Mouse (Mus musculus) lung, embryonic 16.5 days (tissue): ENCODE measurements around the gene Arhgap36. TPM values are rescaled to one million over a fixed set of nuclear protein-coding genes. Genes with fewer than 3 reads are reported as not detected.
A peak's percentile ranks its signal among the peaks of the same experiment; 100 is the strongest.

Experiments
- ATAC-seq: fragments of 200-750 bp; cut with Nextera tagmentation; 2 replicates; pipeline ENCODE4 v1.8.0; 2017; ENCODE audit warnings: low read depth, mild to moderate bottlenecking, moderate library complexity
- H3K27ac ChIP-seq: fragments of 300-500 bp; sonication (generic); 2 replicates; pipeline ENCODE4 v1.5.1; 2014; ENCODE audit warnings: mild to moderate bottlenecking, control low read depth, low read length
- H3K27me3 ChIP-seq: fragments of 300-500 bp; sonication (generic); 2 replicates; pipeline ENCODE4 v1.6.1; 2014; ENCODE audit warnings: low read depth, low read length, mixed read lengths; ENCODE audit not compliant: control insufficient read depth, insufficient read depth
- H3K36me3 ChIP-seq: fragments of 300-500 bp; sonication (generic); 2 replicates; pipeline ENCODE4 v1.6.1; 2014; ENCODE audit warnings: low read length; ENCODE audit not compliant: control insufficient read depth, insufficient read depth
- H3K4me1 ChIP-seq: fragments of 300-500 bp; sonication (generic); replicated peaks from 2 replicates; pipeline ENCODE4 v1.6.1; 2014; ENCODE audit warnings: low read length, mixed read lengths; ENCODE audit not compliant: control insufficient read depth, insufficient read depth
- H3K4me2 ChIP-seq: fragments of 300-500 bp; sonication (generic); 2 replicates; pipeline ENCODE4 v1.6.1; 2014; ENCODE audit warnings: low read depth, low read length, control low read depth
- H3K4me3 ChIP-seq: fragments of 300-500 bp; sonication (generic); 2 replicates; pipeline ENCODE4 v1.5.1; 2014; ENCODE audit warnings: mild to moderate bottlenecking, low read length, control low read depth
- H3K9ac ChIP-seq: fragments of 300-500 bp; sonication (generic); 2 replicates; pipeline ENCODE4 v1.6.1; 2014; ENCODE audit warnings: low read length, control low read depth
- H3K9me3 ChIP-seq: fragments of 300-500 bp; sonication (generic); 2 replicates; pipeline ENCODE4 v1.6.1; 2016; ENCODE audit warnings: low read length; ENCODE audit not compliant: control insufficient read depth
- WGBS: fragments of 180-500 bp; shearing (Covaris S2); extraction: QIAGEN DNeasy Blood & Tissue Kit; methylation state at CpG from one replicate; pipeline ENCODE4 v1.1.7; 2014; 5-methylcytosine and 5-hydroxymethylcytosine counted together
- polyA plus RNA-seq: library from polyadenylated mRNA; unstranded; fragments of >200 nt; fragmentation: Nextera tagmentation; extraction: Ambion mirVana; gene quantifications from 2 replicates; pipeline ENCODE4 v1.2.1, GENCODE M21; 2015

Gene Arhgap36
- polyA plus RNA-seq, result 2.0 and 6.8 TPM in 2 replicates

DNA sequence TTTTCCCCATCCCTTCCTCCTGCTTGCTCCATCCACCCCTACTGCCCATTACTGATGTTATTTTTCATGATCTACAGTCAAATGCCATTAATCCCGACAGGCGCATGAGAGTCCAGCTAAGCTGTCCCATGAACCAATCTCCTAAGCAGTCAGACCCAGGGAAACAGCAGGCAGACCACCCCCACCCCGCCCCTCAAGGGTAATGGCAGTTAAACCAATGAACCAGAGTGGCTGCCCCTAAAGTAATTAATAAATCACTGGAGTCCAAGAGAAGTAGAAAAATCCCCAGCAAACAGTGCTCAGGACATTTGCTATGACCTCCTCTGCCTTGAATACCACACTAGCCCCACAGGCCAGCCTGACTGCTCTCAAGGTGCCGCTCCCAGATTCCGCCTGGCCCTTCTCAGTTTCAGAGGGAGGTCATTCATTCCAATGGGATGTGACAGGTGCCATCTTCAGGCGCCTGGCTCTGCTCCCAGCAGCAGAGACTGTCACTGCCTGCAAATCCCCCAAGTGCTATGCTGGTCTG is at the start of gene Arhgap36:
TSS of gene Arhgap36 (plus strand) at position 504 of the 529 bp plus-strand sequence.
- Histone ChIP-seq H3K4me1 (no peaks in the 10 kb centered on the region), H3K27ac (no peak within 1 kb of the TSS), H3K9ac (no peak within 1 kb of the TSS), H3K4me2 (no peak within 1 kb of the TSS), H3K4me3 (no peak within 1 kb of the TSS), H3K9me3 (no peaks in the 10 kb centered on the region), H3K36me3 (no peaks in the 10 kb centered on the region), H3K27me3 (no peaks in the 10 kb centered on the region)
- WGBS, result 58% methylated on average over 6 of the region's 6 CpGs
- ATAC-seq, result no peak

DNA sequence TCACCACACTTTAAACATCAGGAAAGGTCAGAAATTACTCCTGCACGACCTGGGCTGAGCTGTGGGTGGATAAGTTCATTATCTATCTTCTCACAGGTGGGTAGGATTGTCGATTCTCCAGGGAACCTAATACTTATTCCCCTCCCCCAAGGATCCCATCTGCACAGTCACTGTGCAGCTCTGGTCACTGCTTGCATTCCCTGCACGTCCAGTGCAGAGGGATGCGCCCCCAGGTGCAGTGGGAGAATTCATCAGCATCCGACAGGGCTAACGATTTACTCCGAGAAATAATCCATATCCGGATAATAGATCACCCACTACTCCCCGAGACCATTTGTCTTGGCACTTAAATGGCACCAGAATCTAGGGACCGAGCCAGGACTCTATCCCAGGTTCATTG is 6.0 kb upstream of the Arhgap36 start:
- WGBS, result 61% methylated on average over 10 of the region's 10 CpGs
- Histone ChIP-seq H3K4me3 (no peak overlapping the region), H3K4me1 (no peaks in the 10 kb centered on the region), H3K27me3 (no peaks in the 10 kb centered on the region), H3K4me2 (no peak overlapping the region), H3K9ac (no peak overlapping the region), H3K27ac (no peak overlapping the region), H3K9me3 (no peaks in the 10 kb centered on the region), H3K36me3 (no peaks in the 10 kb centered on the region)
- ATAC-seq, result no peak

DNA sequence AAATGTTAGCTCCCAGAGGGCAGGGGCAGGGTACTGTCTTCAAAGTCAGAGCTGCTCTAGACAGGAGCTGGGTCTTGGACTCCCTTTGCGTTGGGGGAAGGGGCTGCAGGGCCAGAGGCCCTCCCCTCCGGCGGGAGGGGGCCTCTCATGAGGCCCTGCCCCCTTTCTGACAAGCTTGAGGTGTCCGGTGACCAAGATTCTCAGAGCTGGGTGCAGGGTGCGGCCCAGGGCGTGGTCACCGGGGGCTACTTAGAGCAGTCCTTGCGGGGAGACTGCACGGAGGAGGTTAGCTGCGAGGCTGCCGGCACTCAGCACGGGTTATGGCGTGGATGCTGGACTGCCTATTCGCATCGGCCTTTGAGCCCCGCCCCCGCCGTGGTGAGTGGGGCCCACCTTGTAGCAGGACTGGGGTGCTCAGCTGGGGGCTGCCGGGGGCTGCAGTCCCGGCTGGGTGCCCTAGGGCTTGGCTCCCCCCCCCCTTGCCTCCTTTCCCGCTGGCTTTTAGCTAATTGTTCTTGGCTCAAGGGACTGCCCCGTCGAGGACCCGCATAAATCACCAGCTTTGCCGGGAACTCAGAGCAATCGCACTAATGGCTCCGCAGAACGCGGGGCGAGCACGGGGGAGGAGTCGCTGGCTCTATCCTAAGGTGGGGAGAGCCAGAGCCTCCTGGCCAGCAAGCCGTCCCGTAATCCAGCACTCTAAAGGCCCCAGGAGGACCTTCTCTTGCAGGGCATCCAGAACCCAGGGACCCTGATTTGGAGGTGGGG is 6.7 kb downstream of the Arhgap36 start:
- WGBS, result 20% methylated on average over 28 of the region's 34 CpGs
- Histone ChIP-seq H3K4me1 (no peaks in the 10 kb centered on the region), H3K9ac (no peak overlapping the region), H3K36me3 (no peaks in the 10 kb centered on the region), H3K4me3 (peak overlapping the region; percentile 25), H3K27me3 (no peaks in the 10 kb centered on the region), H3K27ac (no peak overlapping the region), H3K4me2 (peak overlapping the region; percentile 46), H3K9me3 (no peaks in the 10 kb centered on the region)
- ATAC-seq, result no peak

DNA sequence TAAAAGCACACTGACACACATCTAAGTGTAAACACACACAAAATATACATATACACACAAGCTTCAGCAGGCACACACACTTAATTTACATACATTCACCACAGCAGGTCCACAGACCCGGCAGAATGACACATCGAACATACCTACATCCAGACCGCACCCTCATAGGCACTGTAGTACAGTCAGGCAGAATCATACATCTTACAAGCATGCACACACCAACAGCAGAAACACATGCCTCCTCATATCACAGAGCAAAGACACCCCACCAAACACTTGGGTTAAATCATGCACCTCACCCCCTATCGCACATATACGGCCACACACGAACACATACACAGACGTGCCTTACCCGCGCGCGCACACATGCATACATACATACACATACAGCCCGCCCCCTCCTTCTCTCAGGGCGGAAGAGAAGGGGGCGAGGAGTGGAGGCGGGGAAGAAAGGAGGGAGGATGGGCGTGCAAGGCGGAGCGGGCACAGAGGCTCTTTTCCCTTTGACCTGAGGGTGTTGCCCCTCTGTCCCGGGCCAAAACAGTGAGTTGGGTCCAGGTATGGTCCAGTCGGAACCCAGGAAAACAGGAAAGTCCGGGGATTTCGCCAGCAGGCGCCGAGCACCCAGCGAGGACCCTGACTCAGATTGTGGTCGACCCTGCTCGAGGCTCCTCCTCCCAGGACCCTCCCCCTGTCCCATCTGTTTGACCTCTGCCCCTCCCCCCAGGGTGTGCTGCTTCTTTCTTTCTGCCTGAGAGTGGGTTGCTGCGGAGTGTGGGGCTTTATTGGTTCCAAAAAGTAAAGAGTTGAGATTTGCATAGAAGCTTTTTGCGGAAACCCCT is 16.4 kb downstream of the Arhgap36 start:
- WGBS, result 21% methylated on average over 24 of the region's 29 CpGs
- Histone ChIP-seq H3K27me3 (peaks cover 3% of the 10 kb centered on the region; the same call in 1 of the 2 replicates), H3K4me1 (no peaks in the 10 kb centered on the region), H3K9ac (no peak overlapping the region), H3K27ac (no peak overlapping the region), H3K4me2 (peak overlapping the region; percentile 57), H3K36me3 (no peaks in the 10 kb centered on the region), H3K9me3 (no peaks in the 10 kb centered on the region), H3K4me3 (peak overlapping the region; percentile 32)
- no peak for ATAC-seq

DNA sequence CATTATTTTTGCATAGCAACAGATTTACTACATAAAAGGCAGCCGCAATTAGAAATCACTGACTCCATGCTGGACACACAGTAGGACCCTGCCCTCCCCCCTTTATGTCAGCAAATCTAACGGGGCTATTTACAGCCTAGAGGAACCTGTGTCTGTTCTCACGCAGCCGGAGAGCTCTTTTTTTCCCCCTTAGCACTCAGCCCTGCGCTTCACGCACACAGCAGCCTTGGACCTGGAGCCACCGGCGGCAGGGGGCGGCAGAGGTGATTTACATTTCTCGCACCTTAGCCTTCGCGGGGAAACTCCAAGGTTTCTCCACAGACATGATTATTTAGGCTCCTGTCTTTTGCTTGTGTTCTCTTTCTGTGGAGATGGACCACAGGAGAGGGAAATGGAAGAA is 17.1 kb downstream of the Arhgap36 start:
- H3K36me3 ChIP-seq, result no peaks in the 10 kb centered on the region
- H3K4me3 ChIP-seq, result peak overlapping the region; percentile 32; the same call in 1 of the 2 replicates
- H3K4me1 ChIP-seq, result no peaks in the 10 kb centered on the region
- no peaks in the 10 kb centered on the region for H3K9me3 ChIP-seq
- no peak overlapping the region for H3K9ac ChIP-seq
- H3K27me3 ChIP-seq, result peaks cover 3% of the 10 kb centered on the region; the same call in 1 of the 2 replicates
- peak overlapping the region; percentile 57 for H3K4me2 ChIP-seq
- 12% methylated on average over 12 of the region's 12 CpGs for WGBS
- ATAC-seq, result no peak
- H3K27ac ChIP-seq, result no peak overlapping the region

DNA sequence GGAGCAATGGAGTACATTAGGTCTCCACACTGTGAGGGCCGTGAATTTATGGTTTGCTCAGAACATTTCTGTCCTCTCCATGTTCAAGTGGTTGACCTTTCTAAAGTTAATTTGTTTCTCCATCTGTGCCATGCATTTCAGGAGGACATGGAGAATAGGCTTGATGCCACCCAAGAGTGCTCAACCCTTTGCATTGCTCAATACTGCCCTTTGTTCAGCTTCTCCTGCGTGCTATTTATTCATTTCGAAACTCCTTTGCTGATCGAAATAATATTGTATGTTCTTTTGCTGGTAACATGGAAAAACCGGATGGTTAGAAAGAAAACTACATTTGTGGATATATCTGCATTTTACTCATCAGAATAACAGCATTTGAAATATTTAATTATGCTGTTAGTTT is 25.4 kb downstream of the Arhgap36 start:
- Histone ChIP-seq H3K9me3 (no peaks in the 10 kb centered on the region), H3K4me1 (no peaks in the 10 kb centered on the region), H3K36me3 (no peaks in the 10 kb centered on the region), H3K27me3 (peaks cover 10% of the 10 kb centered on the region), H3K9ac (no peak overlapping the region), H3K27ac (no peak overlapping the region), H3K4me2 (no peak overlapping the region), H3K4me3 (no peak overlapping the region)
- no peak for ATAC-seq
- 70% methylated on average over 5 of the region's 5 CpGs for WGBS

DNA sequence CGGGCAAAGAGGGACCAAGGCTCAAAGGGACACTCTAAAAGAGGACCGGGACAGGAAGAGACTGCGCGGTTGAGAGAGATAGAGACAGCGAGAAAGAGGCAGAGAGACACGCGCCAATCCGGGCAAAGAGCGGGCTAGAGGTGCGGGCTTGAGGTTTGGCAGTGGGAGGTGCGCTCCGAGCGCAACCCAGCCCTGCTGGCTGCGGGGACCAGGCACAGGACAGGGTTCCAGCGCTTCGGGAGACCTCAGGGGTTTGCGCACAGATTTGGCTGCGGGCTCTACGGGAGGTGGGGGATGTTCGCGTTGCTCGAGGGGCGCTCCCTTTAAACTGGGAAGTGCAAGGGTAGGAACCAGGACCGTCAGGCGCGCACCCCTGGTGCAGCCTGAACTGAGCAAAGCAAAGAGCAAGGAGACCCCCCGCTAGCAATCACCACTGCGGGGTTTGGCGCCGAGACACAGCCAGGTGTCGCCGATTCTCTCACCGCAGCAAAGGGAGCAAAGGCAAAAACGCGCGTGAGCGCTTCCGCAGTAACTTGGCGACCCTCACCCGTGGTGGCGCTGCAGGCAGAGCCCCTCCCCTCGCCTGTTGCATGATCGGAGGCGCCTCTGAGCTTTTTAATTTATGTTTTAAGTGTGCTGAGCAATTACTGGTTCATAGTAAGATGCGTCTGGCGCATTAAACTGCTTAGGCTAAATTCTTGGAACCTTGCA is 30.1 kb downstream of the Arhgap36 start:
- no peaks in the 10 kb centered on the region for H3K9me3 ChIP-seq
- ATAC-seq, result no peak
- no peaks in the 10 kb centered on the region for H3K4me1 ChIP-seq
- peak overlapping the region; percentile 19 for H3K4me3 ChIP-seq
- no peaks in the 10 kb centered on the region for H3K36me3 ChIP-seq
- WGBS, result 13% methylated on average over 46 of the region's 46 CpGs
- H3K27me3 ChIP-seq, result peaks cover 11% of the 10 kb centered on the region
- H3K27ac ChIP-seq, result no peak overlapping the region
- 0 out of 2 replicates have a peak overlapping the region, but pooled peaks have one; percentile 7 for H3K4me2 ChIP-seq
- no peak overlapping the region for H3K9ac ChIP-seq
